Mouse (Mus musculus) heart, embryonic 13.5 days (tissue): ENCODE measurements at regions not wholly inside any gene's neighbourhood (a gene's known extent, or its start where the extent isn't known, plus 50 kb on each side); places are given as distances from the start of the nearest gene placed in this dataset.
"Not testable (repeated sequence)": the region's sequence is repeated elsewhere in the genome, so short reads cannot be mapped to it uniquely, and the experiment has no call there.

ENCODE experiments used
- ATAC-seq: fragments of 200-750 bp; cut with Nextera tagmentation; 2 replicates; pipeline ENCODE4 v1.8.0; 2017; ENCODE audit warnings: moderate TSS enrichment; ENCODE audit not compliant: insufficient number of reproducible peaks, low FRiP score, low TSS enrichment; ENCODE audit errors: extremely low read depth
- H3K27ac ChIP-seq: fragments of 300-500 bp; sonication (generic); replicated peaks from 2 replicates; pipeline ENCODE4 v1.5.1; 2015; ENCODE audit warnings: moderate library complexity, mild to moderate bottlenecking, inconsistent platforms
- H3K27me3 ChIP-seq: fragments of 300-500 bp; sonication (generic); replicated peaks from 2 replicates; pipeline ENCODE4 v1.6.1; 2015; ENCODE audit warnings: mild to moderate bottlenecking, inconsistent platforms
- H3K36me3 ChIP-seq: fragments of 300-500 bp; sonication (generic); 2 replicates; pipeline ENCODE4 v1.6.1; 2015; ENCODE audit warnings: mild to moderate bottlenecking, inconsistent platforms
- H3K4me1 ChIP-seq: fragments of 300-500 bp; sonication (generic); 2 replicates; pipeline ENCODE4 v1.6.1; 2015; ENCODE audit warnings: inconsistent platforms
- H3K4me2 ChIP-seq: fragments of 300-500 bp; sonication (generic); 2 replicates; pipeline ENCODE4 v1.6.1; 2015; ENCODE audit warnings: inconsistent platforms, mild to moderate bottlenecking, moderate library complexity
- H3K4me3 ChIP-seq: fragments of 300-500 bp; sonication (generic); 2 replicates; pipeline ENCODE4 v1.5.1; 2015; ENCODE audit warnings: moderate library complexity, mild to moderate bottlenecking, inconsistent platforms
- H3K9ac ChIP-seq: fragments of 300-500 bp; sonication (generic); 2 replicates; pipeline ENCODE4 v1.6.1; 2015; ENCODE audit warnings: inconsistent platforms, mild to moderate bottlenecking, moderate library complexity
- H3K9me3 ChIP-seq: fragments of 300-500 bp; sonication (generic); 2 replicates; pipeline ENCODE4 v1.6.1; 2016; ENCODE audit warnings: inconsistent platforms
- WGBS: fragments of 180-500 bp; shearing (Covaris S2); methylation state at CpG from one replicate; pipeline ENCODE4 v1.1.7; 2015; ENCODE audit warnings: mixed read lengths; 5-methylcytosine and 5-hydroxymethylcytosine counted together

- H3K9me3 ChIP-seq = no peaks in the 10 kb centered on the region
- H3K36me3 ChIP-seq = no peaks in the 10 kb centered on the region
- H3K9ac ChIP-seq = no peak overlapping the region
- H3K4me2 ChIP-seq = no peak overlapping the region
- H3K4me1 ChIP-seq = peaks cover 9% of the 10 kb centered on the region; the same call in 1 of the 2 replicates
- H3K27me3 ChIP-seq = no peaks in the 10 kb centered on the region
- H3K4me3 ChIP-seq = no peak overlapping the region
- 65% methylated on average over 3 of the region's 3 CpGs for WGBS
- H3K27ac ChIP-seq = no peak overlapping the region
- ATAC-seq = no peak
Measured at GRCm38 (mm10) chr10:37792878-37793277, 654.2 kb upstream of the Marcks start.

GRCm38 (mm10) chr10:37788049-37788448, 649.3 kb upstream of the Marcks start:
- H3K27ac ChIP-seq = no peak overlapping the region
- H3K4me2 ChIP-seq = no peak overlapping the region
- H3K4me3 ChIP-seq = no peak overlapping the region
- H3K4me1 ChIP-seq = no peaks in the 10 kb centered on the region
- no peaks in the 10 kb centered on the region for H3K27me3 ChIP-seq
- no peak for ATAC-seq
- H3K36me3 ChIP-seq = no peaks in the 10 kb centered on the region
- H3K9ac ChIP-seq = no peak overlapping the region
- WGBS = 71% methylated on average over 5 of the region's 5 CpGs
- no peaks in the 10 kb centered on the region for H3K9me3 ChIP-seq

- Histone ChIP-seq H3K4me2 (no peak overlapping the region), H3K9me3 (no peaks in the 10 kb centered on the region), H3K4me1 (no peaks in the 10 kb centered on the region), H3K9ac (no peak overlapping the region), H3K4me3 (no peak overlapping the region), H3K27me3 (no peaks in the 10 kb centered on the region), H3K27ac (no peak overlapping the region), H3K36me3 (no peaks in the 10 kb centered on the region)
- 67% methylated on average over 2 of the region's 2 CpGs for WGBS
- ATAC-seq = no peak
Measured at GRCm38 (mm10) chr10:37779383-37780302, 640.9 kb upstream of the Marcks start.

GRCm38 (mm10) chr10:37760542-37761367, 622.0 kb upstream of the Marcks start:
- Histone ChIP-seq H3K4me2 (no peak overlapping the region), H3K27me3 (no peaks in the 10 kb centered on the region), H3K9me3 (no peaks in the 10 kb centered on the region), H3K9ac (no peak overlapping the region), H3K4me1 (no peaks in the 10 kb centered on the region), H3K4me3 (no peak overlapping the region), H3K27ac (no peak overlapping the region), H3K36me3 (no peaks in the 10 kb centered on the region)
- WGBS = 44% methylated on average over 5 of the region's 5 CpGs
- ATAC-seq = no peak

GRCm38 (mm10) chr10:37741581-37741980, 602.9 kb upstream of the Marcks start:
- H3K36me3 ChIP-seq = no peaks in the 10 kb centered on the region
- WGBS = 45% methylated on average over 2 of the region's 2 CpGs
- peaks cover 10% of the 10 kb centered on the region for H3K4me1 ChIP-seq
- no peak overlapping the region for H3K4me2 ChIP-seq
- H3K4me3 ChIP-seq = no peak overlapping the region
- H3K27me3 ChIP-seq = no peaks in the 10 kb centered on the region
- no peak for ATAC-seq
- no peak overlapping the region for H3K9ac ChIP-seq
- H3K27ac ChIP-seq = no peak overlapping the region
- peaks cover 2% of the 10 kb centered on the region; the same call in 1 of the 2 replicates for H3K9me3 ChIP-seq

- H3K9me3 ChIP-seq = peaks cover 2% of the 10 kb centered on the region; the same call in 1 of the 2 replicates
- H3K4me3 ChIP-seq = no peak overlapping the region
- H3K4me2 ChIP-seq = no peak overlapping the region
- WGBS = 22% methylated on average over 2 of the region's 2 CpGs
- H3K27me3 ChIP-seq = no peaks in the 10 kb centered on the region
- no peak overlapping the region for H3K27ac ChIP-seq
- H3K9ac ChIP-seq = no peak overlapping the region
- peaks cover 10% of the 10 kb centered on the region for H3K4me1 ChIP-seq
- H3K36me3 ChIP-seq = no peaks in the 10 kb centered on the region
- ATAC-seq = no peak
Measured at GRCm38 (mm10) chr10:37739024-37739423, 600.3 kb upstream of the Marcks start.

GRCm38 (mm10) chr10:37725609-37726008, 586.9 kb upstream of the Marcks start:
- H3K27ac ChIP-seq = no peak overlapping the region
- no peaks in the 10 kb centered on the region for H3K27me3 ChIP-seq
- H3K36me3 ChIP-seq = no peaks in the 10 kb centered on the region
- no peak overlapping the region for H3K4me2 ChIP-seq
- 0 out of 2 replicates have a peak, but pooled peaks cover 2% of the 10 kb centered on the region for H3K4me1 ChIP-seq
- WGBS = 80% methylated on average over 4 of the region's 4 CpGs
- no peak overlapping the region for H3K4me3 ChIP-seq
- H3K9me3 ChIP-seq = no peaks in the 10 kb centered on the region
- no peak overlapping the region for H3K9ac ChIP-seq
- ATAC-seq = no peak

GRCm38 (mm10) chr10:37724994-37725393, 586.3 kb upstream of the Marcks start:
- H3K9ac ChIP-seq, ATAC-seq, H3K27me3 ChIP-seq, H3K9me3 ChIP-seq, H3K4me1 ChIP-seq, H3K36me3 ChIP-seq, H3K27ac ChIP-seq, H3K4me3 ChIP-seq, H3K4me2 ChIP-seq: not testable (repeated sequence)
- WGBS = 87% methylated on average over 7 of the region's 7 CpGs

GRCm38 (mm10) chr10:37720748-37721147, 582.0 kb upstream of the Marcks start:
- WGBS = 83% methylated on average over 2 of the region's 2 CpGs
- Histone ChIP-seq H3K27ac (peak overlapping the region; percentile 25; the same call in 1 of the 2 replicates), H3K9ac (no peak overlapping the region), H3K27me3 (no peaks in the 10 kb centered on the region), H3K9me3 (no peaks in the 10 kb centered on the region), H3K4me3 (no peak overlapping the region), H3K4me1 (0 out of 2 replicates have a peak, but pooled peaks cover 2% of the 10 kb centered on the region), H3K4me2 (no peak overlapping the region), H3K36me3 (no peaks in the 10 kb centered on the region)
- ATAC-seq = no peak

- no peak for ATAC-seq
- H3K4me1 ChIP-seq = 0 out of 2 replicates have a peak, but pooled peaks cover 2% of the 10 kb centered on the region
- no peaks in the 10 kb centered on the region for H3K27me3 ChIP-seq
- no peak overlapping the region for H3K9ac ChIP-seq
- no peaks in the 10 kb centered on the region for H3K36me3 ChIP-seq
- no peak overlapping the region for H3K4me3 ChIP-seq
- no peaks in the 10 kb centered on the region for H3K9me3 ChIP-seq
- no peak overlapping the region for H3K4me2 ChIP-seq
- no peak overlapping the region for H3K27ac ChIP-seq
Measured at GRCm38 (mm10) chr10:37716946-37717345, 578.2 kb upstream of the Marcks start.

GRCm38 (mm10) chr10:37711459-37711858, 572.7 kb upstream of the Marcks start:
- H3K4me2 ChIP-seq = no peak overlapping the region
- no peaks in the 10 kb centered on the region for H3K36me3 ChIP-seq
- H3K4me3 ChIP-seq = no peak overlapping the region
- H3K4me1 ChIP-seq = no peaks in the 10 kb centered on the region
- no peak for ATAC-seq
- no peak overlapping the region for H3K27ac ChIP-seq
- no peaks in the 10 kb centered on the region for H3K27me3 ChIP-seq
- H3K9me3 ChIP-seq = no peaks in the 10 kb centered on the region
- no peak overlapping the region for H3K9ac ChIP-seq
